21 mouse cellular contexts compared by ENCODE assay signal in genomic region chr15:92162835-92163234, GRCm38 (mm10).
A peak's percentile ranks its signal among the peaks of the same experiment; 100 is the strongest.
DNase-seq lines count a peak whose midpoint lies in the region; ATAC-seq and TF ChIP-seq lines count a peak whose summit lies in the region.
"Had no signal": no experiment of that assay in that cellular context is flagged by ENCODE, and none has a peak within 500 bp of the region (broad histone marks: within the 10 kb centered on the region; RNA-seq: fewer than 3 reads in every experiment).

No protein-coding gene starts in this region.

- no peak overlapping the region for H3K27ac ChIP-seq in hindbrain, embryonic 14.5 days
- no peak overlapping the region for H3K27ac ChIP-seq in hindbrain, embryonic 11.5 days (ENCODE audit: low read depth, low read length)
- peak overlapping the region; percentile 56; the same call in 1 of the 2 replicates for H3K27ac ChIP-seq in midbrain, embryonic 15.5 days
- H3K27ac ChIP-seq: embryonic facial prominence, embryonic 15.5 days; limb, embryonic 12.5 days; liver, embryonic 13.5 days; stomach, embryonic 15.5 days had no signal

- no peak for ATAC-seq in hindbrain, embryonic 14.5 days (ENCODE audit: low FRiP score)
- no peak for ATAC-seq in hindbrain, embryonic 11.5 days (ENCODE audit: low FRiP score)
- ATAC-seq in midbrain, embryonic 15.5 days (replicated peaks), result no peak
- ATAC-seq: inflammation-experienced regulatory T-cells, adult 6 months had no signal

- peak overlapping the region; percentile 57 for H3K4me2 ChIP-seq in hindbrain, embryonic 14.5 days (replicated peaks)
- H3K4me2 ChIP-seq in hindbrain, embryonic 11.5 days (replicated peaks; ENCODE audit: low read depth, low read length), result no peak overlapping the region
- peak overlapping the region; percentile 57 for H3K4me2 ChIP-seq in midbrain, embryonic 15.5 days
- H3K4me2 ChIP-seq: embryonic facial prominence, embryonic 15.5 days; limb, embryonic 12.5 days; liver, embryonic 13.5 days; stomach, embryonic 15.5 days had no signal

- H3K36me3 ChIP-seq in hindbrain, embryonic 14.5 days (replicated peaks; ENCODE audit: control insufficient read depth, insufficient read depth), result no peaks in the 10 kb centered on the region
- no peaks in the 10 kb centered on the region for H3K36me3 ChIP-seq in hindbrain, embryonic 11.5 days (ENCODE audit: control insufficient read depth, insufficient read depth, low read length)
- H3K36me3 ChIP-seq in midbrain, embryonic 15.5 days (replicated peaks), result no peaks in the 10 kb centered on the region
- H3K36me3 ChIP-seq: embryonic facial prominence, embryonic 15.5 days; limb, embryonic 12.5 days; liver, embryonic 13.5 days; stomach, embryonic 15.5 days had no signal

- H3K4me3 ChIP-seq in hindbrain, embryonic 14.5 days (replicated peaks; ENCODE audit: low read length), result peak overlapping the region; percentile 11; the same call in 1 of the 2 replicates
- no peak overlapping the region for H3K4me3 ChIP-seq in hindbrain, embryonic 11.5 days (ENCODE audit: low read depth, low read length)
- peak overlapping the region; percentile 14; the same call in 1 of the 2 replicates for H3K4me3 ChIP-seq in midbrain, embryonic 15.5 days
- H3K4me3 ChIP-seq: embryonic facial prominence, embryonic 15.5 days; limb, embryonic 12.5 days; liver, embryonic 13.5 days; myocyte; stomach, embryonic 15.5 days had no signal

- no peaks in the 10 kb centered on the region for H3K9me3 ChIP-seq in hindbrain, embryonic 14.5 days (ENCODE audit: control insufficient read depth, low read length)
- no peaks in the 10 kb centered on the region for H3K9me3 ChIP-seq in hindbrain, embryonic 11.5 days (ENCODE audit: control insufficient read depth, low read length)
- H3K9me3 ChIP-seq in midbrain, embryonic 15.5 days, result no peaks in the 10 kb centered on the region
- H3K9me3 ChIP-seq: embryonic facial prominence, embryonic 15.5 days; limb, embryonic 12.5 days; liver, embryonic 13.5 days; stomach, embryonic 15.5 days had no signal

- peaks cover 15% of the 10 kb centered on the region; the same call in 1 of the 2 replicates for H3K4me1 ChIP-seq in hindbrain, embryonic 14.5 days (replicated peaks; ENCODE audit: control insufficient read depth, insufficient read depth, low read length)
- no peaks in the 10 kb centered on the region for H3K4me1 ChIP-seq in hindbrain, embryonic 11.5 days (replicated peaks; ENCODE audit: control insufficient read depth, insufficient read depth, low read length)
- peaks cover 11% of the 10 kb centered on the region for H3K4me1 ChIP-seq in midbrain, embryonic 15.5 days
- H3K4me1 ChIP-seq: embryonic facial prominence, embryonic 15.5 days; limb, embryonic 12.5 days; liver, embryonic 13.5 days; stomach, embryonic 15.5 days had no signal

- WGBS in hindbrain, embryonic 14.5 days, result 51% methylated on average over 4 of the region's 4 CpGs
- WGBS in hindbrain, embryonic 11.5 days, result 71% methylated on average over 4 of the region's 4 CpGs
- WGBS in midbrain, embryonic 15.5 days, result 55% methylated on average over 4 of the region's 4 CpGs

- H3K9ac ChIP-seq in hindbrain, embryonic 14.5 days, result no peak overlapping the region
- H3K9ac ChIP-seq in hindbrain, embryonic 11.5 days (ENCODE audit: low read depth, low read length), result no peak overlapping the region
- H3K9ac ChIP-seq in midbrain, embryonic 15.5 days, result no peak overlapping the region
- H3K9ac ChIP-seq: embryonic facial prominence, embryonic 15.5 days; limb, embryonic 12.5 days; liver, embryonic 13.5 days; stomach, embryonic 15.5 days had no signal

- no peak for DNase-seq in hindbrain, embryonic 14.5 days (ENCODE audit: low spot score)
- DNase-seq in hindbrain, embryonic 11.5 days (ENCODE audit: low spot score), result no peak
- DNase-seq in brain, embryonic 14.5 days (ENCODE audit: low read depth), result peak; percentile 3
- peak; percentile 61 for DNase-seq in cerebellum, adult 9-11 months
- DNase-seq in retina, postnatal 1 day, result no peak
- DNase-seq in lung, postnatal 14 days, result no peak
- DNase-seq: adrenal gland, adult 8-10 months; B cell, adult 2 months; embryo, embryonic 11 days; gastrocnemius, postnatal 25 days; kidney, adult 9 months; kidney, postnatal 36 days; liver, embryonic 13.5 days; right cerebral cortex, postnatal 14 days; thymus, adult 2 months had no signal

- TF ChIP-seq POLR2A in brain, embryonic 14.5 days (IDR thresholded peaks at IDR 0.05; ENCODE audit: borderline replicate concordance, extremely low read depth, insufficient read depth, insufficient read length, poor library complexity, severe bottlenecking), result no peak

- H3K27me3 ChIP-seq in hindbrain, embryonic 14.5 days (ENCODE audit: control insufficient read depth, insufficient read depth, low read length), result no peaks in the 10 kb centered on the region
- no peaks in the 10 kb centered on the region for H3K27me3 ChIP-seq in hindbrain, embryonic 11.5 days (ENCODE audit: control insufficient read depth, insufficient read depth, low read length)
- H3K27me3 ChIP-seq in midbrain, embryonic 15.5 days (replicated peaks), result no peaks in the 10 kb centered on the region
- H3K27me3 ChIP-seq: embryonic facial prominence, embryonic 15.5 days; liver, embryonic 13.5 days; stomach, embryonic 15.5 days had no signal

- no peak for TF ChIP-seq CTCF in brain, embryonic 14.5 days (IDR thresholded peaks at IDR 0.05; ENCODE audit: borderline replicate concordance, extremely low read depth, insufficient read depth, insufficient read length)

Comparison
In these comparisons a context has a peak if more than half of its experiments do, and no peak if none do; other contexts are left out.
1. DNase-seq: peak in brain, embryonic 14.5 days (single experiment) and cerebellum, adult 9-11 months (single experiment); none in hindbrain, embryonic 14.5 days (single experiment), hindbrain, embryonic 11.5 days (single experiment), retina, postnatal 1 day (single experiment) and lung, postnatal 14 days (single experiment).